Mouse (Mus musculus): Measurements from ENCODE around the gene Sart3.
A peak's percentile ranks its signal among the peaks of the same experiment; 100 is the strongest.

Gene Sart3

GRCm38 (mm10) chr5:113771213-113772162 lies 822 bp downstream of the Sart3 start:
- peak; percentile 91 for DNase-seq (ENCODE audit: low read depth, low spot score)

GRCm38 (mm10) chr5:113768806-113769205 lies 3.5 kb downstream of the Sart3 start:
- no peak for DNase-seq (ENCODE audit: low read depth, low spot score)

GRCm38 (mm10) chr5:113765641-113766526 lies 6.4 kb downstream of the Sart3 start:
- DNase-seq (ENCODE audit: low read depth, low spot score): no peak

GRCm38 (mm10) chr5:113764426-113764825 lies 7.9 kb downstream of the Sart3 start:
- no peak for DNase-seq (ENCODE audit: low read depth, low spot score)

- no peak for DNase-seq (ENCODE audit: low read depth, low spot score)
These were observed 10.7 kb downstream of the Sart3 start for GRCm38 (mm10) chr5:113761585-113761984.

GRCm38 (mm10) chr5:113755347-113756030 lies 16.8 kb downstream of the Sart3 start:
- DNase-seq (ENCODE audit: low read depth, low spot score): no peak

GRCm38 (mm10) chr5:113751521-113752157 lies 20.7 kb downstream of the Sart3 start:
- no peak for DNase-seq (ENCODE audit: low read depth, low spot score)

- DNase-seq (ENCODE audit: low read depth, low spot score): no peak
These were observed 23.6 kb downstream of the Sart3 start for GRCm38 (mm10) chr5:113748556-113749331.

GRCm38 (mm10) chr5:113747629-113748028 lies 24.7 kb downstream of the Sart3 start:
- no peak for DNase-seq (ENCODE audit: low read depth, low spot score)

- DNase-seq (ENCODE audit: low read depth, low spot score): no peak
These were observed 34.6 kb downstream of the Sart3 start for GRCm38 (mm10) chr5:113737607-113738237.

- peak; percentile 32 for DNase-seq (ENCODE audit: low read depth, low spot score)
These were observed 35.7 kb downstream of the Sart3 start for GRCm38 (mm10) chr5:113736522-113737164.

GRCm38 (mm10) chr5:113736113-113736502 lies 36.2 kb downstream of the Sart3 start:
- DNase-seq (ENCODE audit: low read depth, low spot score): peak; percentile 33

- peak; percentile 100 for DNase-seq (ENCODE audit: low read depth, low spot score)
These were observed 36.8 kb downstream of the Sart3 start, which contains the start of gene Ficd for GRCm38 (mm10) chr5:113735345-113736112. Gene Ficd, plus strand, starts transcription at chr5:113735803.

- DNase-seq (ENCODE audit: low read depth, low spot score): no peak
These were observed 37.3 kb downstream of the Sart3 start for GRCm38 (mm10) chr5:113735023-113735344.

GRCm38 (mm10) chr5:113734376-113734775 lies 37.9 kb downstream of the Sart3 start:
- DNase-seq (ENCODE audit: low read depth, low spot score): no peak

GRCm38 (mm10) chr5:113732182-113732581 lies 40.1 kb downstream of the Sart3 start:
- DNase-seq (ENCODE audit: low read depth, low spot score): peak; percentile 81

GRCm38 (mm10) chr5:113731174-113731573 lies 41.1 kb downstream of the Sart3 start:
- no peak for DNase-seq (ENCODE audit: low read depth, low spot score)

GRCm38 (mm10) chr5:113730641-113731121 lies 41.6 kb downstream of the Sart3 start:
- DNase-seq (ENCODE audit: low read depth, low spot score): no peak

GRCm38 (mm10) chr5:113728691-113729090 lies 43.6 kb downstream of the Sart3 start:
- DNase-seq (ENCODE audit: low read depth, low spot score): no peak
